Mouse (Mus musculus) liver, embryonic 14 days (tissue): ENCODE data around the gene Olfr1217. TPM values are rescaled to one million over a fixed set of nuclear protein-coding genes. Genes with fewer than 3 reads are reported as not detected.

Source experiments
- polyA plus RNA-seq: library from polyadenylated mRNA; depleted of rRNA; stranded (reverse); fragments of >200 nt; gene quantifications from 2 replicates; pipeline ENCODE4 v1.2.3, GENCODE M21; 2012; rRNA removed

Gene Olfr1217
- not detected in 2 replicates for polyA plus RNA-seq

DNA sequence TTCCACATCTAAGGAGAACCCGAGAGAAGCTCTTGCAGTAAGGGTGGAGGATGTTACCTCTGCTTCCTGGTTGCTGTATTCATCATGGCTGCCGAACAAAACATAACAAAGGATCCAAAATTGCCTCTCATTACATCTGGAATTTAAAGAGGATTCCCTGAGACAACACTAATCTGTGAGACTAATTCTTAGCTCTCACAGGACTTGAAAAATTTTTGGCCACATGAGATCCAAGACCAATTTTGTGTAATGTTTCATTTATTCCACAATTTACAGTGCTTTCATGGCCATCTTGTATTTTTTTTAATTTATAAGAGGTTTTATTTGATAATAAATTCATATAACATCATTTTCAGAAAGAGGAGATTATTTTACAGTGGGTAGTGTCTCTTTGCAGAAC, at the start of gene Olfr1217:
Gene Olfr1217 (minus strand): TSS at position 101 of the 400 bp plus-strand sequence.

DNA sequence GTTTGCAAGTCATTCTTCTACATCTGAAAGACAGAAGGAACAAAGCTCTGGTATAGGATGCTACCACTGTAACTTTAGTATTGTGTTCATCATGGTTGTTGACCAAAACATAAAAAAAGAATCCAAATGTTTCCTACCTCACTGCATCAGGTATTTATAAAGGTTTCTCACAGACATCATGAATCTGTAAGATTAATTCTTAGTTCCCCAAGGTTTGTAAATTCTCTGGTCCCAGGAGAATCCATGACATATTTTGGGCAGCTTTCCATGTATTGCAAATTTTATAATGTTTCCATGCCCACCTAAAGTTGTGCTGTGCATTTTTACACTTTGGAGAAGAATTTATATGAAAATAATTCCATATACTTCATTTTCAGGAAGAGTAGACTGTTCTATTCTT, 29.2 kb upstream of the Olfr1217 start, which contains the start of gene Olfr1218:
Gene Olfr1218 (minus strand): TSS at position 101 of the 400 bp plus-strand sequence.

DNA sequence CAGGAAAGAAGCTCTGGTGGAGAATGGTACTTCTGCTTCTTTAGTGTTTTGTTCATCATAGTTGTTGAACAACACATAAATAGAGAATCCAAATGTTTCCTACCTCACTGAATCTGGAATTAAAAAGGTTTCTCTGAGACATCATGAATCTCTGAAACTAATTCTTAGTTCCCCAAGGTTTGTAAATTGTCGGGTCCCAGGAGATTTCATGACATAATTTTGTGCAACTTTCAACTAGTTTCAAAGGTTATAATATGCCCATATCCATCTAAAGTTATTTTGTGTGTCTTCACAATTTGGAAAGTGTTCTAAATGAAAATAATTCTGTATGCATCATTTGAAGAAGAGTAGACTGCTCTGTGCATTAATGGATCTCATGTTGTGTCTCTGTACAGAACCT, 13.6 kb downstream of the Olfr1217 start, which contains the start of gene Olfr1216:
Gene Olfr1216 (minus strand): TSS at position 101 of the 400 bp plus-strand sequence.

DNA sequence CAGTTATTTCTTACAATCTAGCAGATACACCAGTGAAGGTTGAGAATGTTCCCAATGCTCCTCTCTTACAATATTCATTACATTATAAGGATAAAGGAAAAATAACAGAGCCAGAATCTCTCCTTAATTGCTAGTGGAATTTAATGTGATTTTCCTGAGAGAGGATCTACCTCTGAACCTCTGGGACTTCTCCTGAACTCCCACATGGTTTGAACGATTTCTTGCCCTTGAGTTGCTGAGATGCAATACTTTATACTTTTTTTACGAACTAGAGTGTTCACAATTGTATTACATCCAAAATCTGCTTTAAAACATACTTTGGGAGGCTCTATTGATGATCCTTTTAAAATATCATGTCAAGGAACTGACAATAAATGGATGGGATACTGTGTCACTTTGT, 25.0 kb downstream of the Olfr1217 start, which contains the start of gene Olfr1215:
Gene Olfr1215 (minus strand): TSS at position 101 of the 400 bp plus-strand sequence.

DNA sequence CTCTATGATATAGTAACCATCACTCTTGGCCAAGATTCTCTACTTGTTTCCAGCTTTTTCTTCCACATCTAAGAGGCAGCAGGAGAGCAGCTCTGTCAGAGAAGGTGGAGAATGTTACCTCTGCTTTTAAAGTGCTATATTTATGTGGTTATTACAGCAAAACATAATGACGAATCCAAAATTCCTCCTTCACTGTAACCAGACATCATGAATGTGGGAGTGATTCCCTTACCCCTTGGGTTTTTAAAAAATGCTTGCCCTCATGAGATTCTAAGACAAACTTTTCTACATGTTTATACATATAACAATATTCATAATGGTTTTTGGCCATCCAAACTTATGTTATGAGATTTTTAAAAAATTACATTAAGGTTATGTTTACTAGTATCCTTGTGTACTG, 39.3 kb downstream of the Olfr1217 start, which contains the start of gene Olfr1214:
Gene Olfr1214 (minus strand): TSS at position 101 of the 400 bp plus-strand sequence.

DNA sequence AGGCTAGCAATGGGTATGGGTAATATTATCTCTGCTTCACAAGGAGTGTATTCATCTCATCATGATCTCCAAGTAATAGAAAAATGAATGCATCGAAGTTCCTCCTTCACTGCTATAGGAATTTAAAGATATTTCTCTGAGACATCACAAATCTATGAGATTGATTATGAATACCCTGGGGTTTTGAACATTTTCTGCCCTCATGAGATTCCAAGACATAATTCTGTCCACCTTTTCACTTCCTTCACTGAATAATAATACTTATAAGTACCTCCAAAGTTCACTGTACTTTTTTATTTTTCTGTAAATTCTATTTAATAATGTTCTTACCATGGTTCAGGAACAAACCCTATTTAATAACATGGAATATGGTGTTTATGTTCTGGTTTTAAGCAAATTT, 51.7 kb downstream of the Olfr1217 start, which contains the start of gene Gm13762:
Gene Gm13762 (minus strand): TSS at position 101 of the 400 bp plus-strand sequence.

Other genes starting within 250 kb of the Olfr1217 start
- not detected in 2 replicates for gene Olfr1201, start 239.0 kb downstream of the Olfr1217 start, polyA plus RNA-seq
- not detected in 2 replicates for gene Olfr1202, start 217.6 kb downstream of the Olfr1217 start, polyA plus RNA-seq
- not detected in 2 replicates for gene Olfr1205, start 202.3 kb downstream of the Olfr1217 start, polyA plus RNA-seq
- not detected in 2 replicates for gene Olfr1204, start 182.8 kb downstream of the Olfr1217 start, polyA plus RNA-seq
- gene Olfr1206, start 168.8 kb downstream of the Olfr1217 start, polyA plus RNA-seq: not detected in 2 replicates
- not detected in 2 replicates for gene Olfr1208, start 129.8 kb downstream of the Olfr1217 start, polyA plus RNA-seq
- gene Olfr1209, start 116.9 kb downstream of the Olfr1217 start, polyA plus RNA-seq: not detected in 2 replicates
- gene Olfr1211, start 94.0 kb downstream of the Olfr1217 start, polyA plus RNA-seq: not detected in 2 replicates
- not detected in 2 replicates for gene Olfr1212, start 78.1 kb downstream of the Olfr1217 start, polyA plus RNA-seq
- not detected in 2 replicates for gene Gm13762, start 51.8 kb downstream of the Olfr1217 start, polyA plus RNA-seq
- gene Olfr1214, start 39.4 kb downstream of the Olfr1217 start, polyA plus RNA-seq: not detected in 2 replicates
- gene Olfr1215, start 25.1 kb downstream of the Olfr1217 start, polyA plus RNA-seq: not detected in 2 replicates
- not detected in 2 replicates for gene Olfr1216, start 13.7 kb downstream of the Olfr1217 start, polyA plus RNA-seq
- not detected in 2 replicates for gene Olfr1218, start 29.1 kb upstream of the Olfr1217 start, polyA plus RNA-seq
- gene Olfr1219, start 51.4 kb upstream of the Olfr1217 start, polyA plus RNA-seq: not detected in 2 replicates
- gene Olfr1220, start 74.8 kb upstream of the Olfr1217 start, polyA plus RNA-seq: not detected in 2 replicates
- gene Olfr1221, start 85.2 kb upstream of the Olfr1217 start, polyA plus RNA-seq: not detected in 2 replicates
- gene Olfr1222, start 101.0 kb upstream of the Olfr1217 start, polyA plus RNA-seq: not detected in 2 replicates
- gene Olfr1223, start 119.5 kb upstream of the Olfr1217 start, polyA plus RNA-seq: not detected in 2 replicates
- gene Olfr1224-ps1, start 132.0 kb upstream of the Olfr1217 start, polyA plus RNA-seq: not detected in 2 replicates
- not detected in 2 replicates for gene Olfr1225, start 142.6 kb upstream of the Olfr1217 start, polyA plus RNA-seq
- not detected in 2 replicates for gene Olfr1226, start 168.0 kb upstream of the Olfr1217 start, polyA plus RNA-seq
- gene Olfr1228, start 222.0 kb upstream of the Olfr1217 start, polyA plus RNA-seq: not detected in 2 replicates